Mouse (Mus musculus) liver (tissue): Measurements from ENCODE around the gene Olfr510.
"Not testable (repeated sequence)": the region's sequence is repeated elsewhere in the genome, so short reads cannot be mapped to it uniquely, and the experiment has no call there.

Experiments
- DNase-seq: peaks from one replicate; pipeline ENCODE4 v3.0.0-alpha.2; 2020; ENCODE audit warnings: mixed read lengths

Gene Olfr510

DNA sequence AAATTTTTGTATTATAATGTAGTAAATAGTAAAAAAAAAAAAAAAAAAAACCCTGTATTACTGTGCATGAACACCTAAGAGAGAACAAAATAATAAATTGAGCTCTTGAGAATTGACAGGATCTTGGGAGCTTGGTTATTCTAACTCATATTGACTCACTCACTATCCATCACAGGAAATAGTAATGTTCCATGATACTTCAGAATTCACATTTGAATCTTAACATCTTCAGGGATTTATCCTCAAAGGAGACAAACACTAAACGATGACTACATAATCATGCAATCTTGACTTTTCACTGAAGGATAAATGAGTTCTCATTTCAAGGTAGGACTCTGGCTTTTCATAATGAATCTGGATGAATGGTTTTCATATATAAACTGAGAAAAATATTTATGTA lies at the start of gene Olfr510:
Olfr510 (plus strand) TSS at position 301 of the 400 bp plus-strand sequence.
- no peak for DNase-seq

DNA sequence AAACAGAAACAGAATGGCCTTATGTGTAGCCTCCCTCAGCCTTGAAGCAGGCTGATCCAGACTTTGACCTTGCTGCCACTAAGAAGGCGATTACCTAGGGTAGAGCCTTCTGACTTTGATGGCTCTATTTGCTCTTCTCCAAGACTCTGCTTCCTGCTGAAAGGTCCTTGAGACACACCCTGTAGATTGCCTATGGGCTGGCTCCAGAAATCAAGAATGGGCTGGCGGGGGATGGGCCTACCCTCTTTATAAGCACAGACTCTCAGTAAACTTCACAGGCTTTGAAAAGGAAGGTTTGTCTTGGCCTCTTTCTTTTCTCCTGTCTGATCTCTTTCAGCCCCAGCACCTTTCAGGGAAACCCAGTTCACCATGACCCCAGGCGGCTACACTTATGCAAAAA lies 49.4 kb upstream of the Olfr510 start:
- DNase-seq, result not testable (repeated sequence)

DNA sequence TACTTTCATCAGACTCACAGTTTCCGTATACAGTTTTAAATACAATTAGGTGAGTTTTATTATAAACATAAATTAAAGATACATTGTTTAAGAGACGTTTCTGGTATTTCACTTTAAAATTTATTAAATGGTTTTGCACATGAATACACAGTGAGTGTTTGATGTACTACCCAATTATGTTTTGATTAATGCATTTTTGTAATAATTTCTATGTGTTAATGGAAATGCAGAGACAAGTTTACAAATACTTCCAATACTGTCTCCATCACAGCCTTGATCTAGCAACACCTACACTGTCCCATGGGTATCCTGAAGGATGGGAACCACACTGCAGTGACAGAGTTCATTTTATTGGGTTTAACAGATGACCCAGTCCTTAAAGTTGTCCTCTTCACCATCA lies 44.7 kb upstream of the Olfr510 start, which contains the start of gene Olfr507:
Olfr507 (plus strand) TSS at position 301 of the 400 bp plus-strand sequence.
- DNase-seq, result no peak

DNA sequence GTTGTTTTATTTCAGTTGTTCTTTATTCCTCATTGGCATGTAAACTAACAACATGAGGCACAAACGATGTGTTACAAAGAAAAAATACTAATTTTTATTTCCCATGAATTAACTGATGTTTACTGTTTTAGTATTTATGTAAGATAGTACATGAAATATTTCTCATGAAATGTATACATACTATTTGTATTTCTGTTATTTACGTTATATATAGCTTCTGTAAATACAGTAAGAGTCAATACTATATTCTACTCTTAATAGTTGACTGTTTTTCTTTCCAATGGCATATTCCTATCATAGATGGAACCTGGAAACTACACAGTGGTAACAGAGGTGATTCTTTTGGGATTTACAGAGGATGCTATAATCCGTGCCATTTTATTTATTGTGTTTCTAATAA lies 36.5 kb upstream of the Olfr510 start, which contains the start of gene Olfr508:
Olfr508 (plus strand) TSS at position 301 of the 400 bp plus-strand sequence.
- no peak for DNase-seq

DNA sequence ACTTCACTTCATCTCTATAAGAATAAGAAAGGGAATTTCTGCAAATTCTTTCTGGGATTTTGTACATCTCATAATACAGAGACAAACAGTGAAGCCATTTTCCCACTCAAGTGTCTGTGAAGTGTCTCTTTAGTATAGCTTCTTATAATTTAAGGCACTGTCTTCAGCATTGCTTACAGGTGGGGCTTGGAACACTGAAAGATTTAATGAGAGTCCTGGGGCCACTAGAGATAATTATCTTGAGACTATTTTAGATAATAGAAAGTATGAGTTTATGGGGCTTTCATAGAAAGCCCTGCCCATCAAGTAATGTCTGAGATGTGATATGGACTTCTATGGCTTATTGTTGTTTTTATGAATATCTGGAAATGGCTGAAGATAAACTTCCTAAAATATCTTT lies 14.4 kb upstream of the Olfr510 start, which contains the start of gene Olfr509:
Olfr509 (minus strand) TSS at position 101 of the 400 bp plus-strand sequence.
- no peak for DNase-seq

DNA sequence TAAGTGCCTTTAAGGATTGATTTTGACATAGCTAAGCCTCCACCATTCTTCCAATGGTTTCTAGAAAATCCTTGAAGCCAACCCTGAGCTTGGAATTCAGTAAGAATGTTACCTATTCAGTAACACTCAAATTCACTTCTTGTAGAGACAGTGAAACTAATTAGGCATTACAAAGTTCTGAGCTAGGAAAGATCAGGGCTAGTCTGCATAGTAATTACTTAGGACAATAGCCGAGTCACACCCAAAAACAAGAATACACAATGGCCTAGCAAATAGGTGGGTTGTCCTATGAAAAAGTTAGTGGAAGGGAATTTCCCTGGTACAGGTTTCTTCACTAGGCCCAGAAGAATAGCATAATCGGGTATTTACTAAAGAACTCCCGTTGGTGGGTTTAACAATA lies 3.8 kb upstream of the Olfr510 start:
- no peak for DNase-seq

DNA sequence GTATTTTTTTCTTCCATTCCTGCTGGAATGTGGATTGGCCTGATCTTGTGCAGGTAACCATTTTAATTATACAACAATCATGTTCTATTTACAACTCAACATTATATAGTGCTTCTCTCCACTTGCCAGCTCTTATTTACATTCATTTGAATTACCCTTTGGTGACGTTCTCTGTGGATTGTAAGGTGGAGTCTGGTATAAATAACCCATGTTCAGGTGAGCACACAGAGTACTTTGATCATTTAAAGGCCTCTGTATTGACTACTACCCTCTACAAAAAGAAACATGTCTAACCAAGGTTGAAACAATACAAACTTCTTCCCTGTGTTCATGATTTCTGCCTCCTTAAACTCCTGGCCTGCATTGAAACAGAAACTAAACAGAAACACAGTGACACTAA lies 4.8 kb downstream of the Olfr510 start:
- no peak for DNase-seq

DNA sequence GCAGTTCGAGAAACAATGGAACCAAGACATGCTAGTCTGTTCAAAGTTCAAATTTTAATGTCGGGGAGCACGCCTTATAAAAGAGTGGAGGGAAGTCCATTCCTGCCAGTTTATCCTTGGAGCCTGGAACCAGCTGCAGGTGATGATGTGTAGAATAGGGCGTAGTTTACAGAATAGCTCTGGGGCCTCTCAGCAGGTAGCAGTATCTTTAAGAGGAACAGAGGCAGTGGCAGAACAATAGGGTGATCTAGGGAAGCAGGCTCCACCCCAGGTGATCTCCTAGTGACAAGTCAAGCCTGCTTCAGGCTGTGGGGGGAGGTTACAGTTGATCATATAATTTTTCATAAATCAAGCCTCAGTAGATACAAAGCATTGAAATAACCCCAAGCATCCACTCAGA lies 12.7 kb downstream of the Olfr510 start:
- DNase-seq, result no peak

DNA sequence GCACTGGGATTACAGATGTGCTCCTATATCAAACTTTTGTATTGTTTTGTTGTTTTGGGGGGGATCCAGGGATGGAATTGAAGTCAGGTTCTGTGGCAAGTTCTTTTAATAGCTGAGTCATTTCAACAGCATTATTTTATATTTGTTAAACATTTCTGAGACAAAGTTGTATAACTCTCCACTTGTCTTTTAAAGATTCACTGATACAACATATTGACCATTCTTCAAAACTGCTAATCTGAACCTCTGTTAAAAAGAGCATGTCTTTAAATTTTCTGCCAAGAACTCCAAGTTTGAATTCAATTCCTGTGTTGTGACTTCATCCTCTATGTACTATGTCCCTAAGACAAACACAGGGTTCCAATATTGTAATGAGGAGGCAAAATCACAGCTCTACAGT lies 46.8 kb downstream of the Olfr510 start, which contains the start of gene Olfr512:
Olfr512 (plus strand) TSS at position 301 of the 400 bp plus-strand sequence.
- DNase-seq, result no peak
